Mouse (Mus musculus) midbrain, embryonic 11.5 days (tissue): ENCODE data around the gene Dab1. TPM values are rescaled to one million over a fixed set of nuclear protein-coding genes. Genes with fewer than 3 reads are reported as not detected.

Experiments
- ATAC-seq: fragments of 200-750 bp; cut with Nextera tagmentation; 2 replicates; pipeline ENCODE4 v1.8.0; 2017; ENCODE audit warnings: moderate TSS enrichment, moderate library complexity; ENCODE audit not compliant: low FRiP score
- DNase-seq: peaks from one replicate; pipeline ENCODE4 v3.0.0; 2015; ENCODE audit warnings: low spot score; ENCODE audit errors: missing footprints
- H3K27ac ChIP-seq: fragments of 300-500 bp; sonication (generic); 2 replicates; pipeline ENCODE4 v1.5.1; 2014; ENCODE audit warnings: low read depth, low read length
- H3K27me3 ChIP-seq: fragments of 300-500 bp; sonication (generic); 2 replicates; pipeline ENCODE4 v1.6.1; 2014; ENCODE audit warnings: mild to moderate bottlenecking, low read length, moderate library complexity, mixed read lengths; ENCODE audit not compliant: control insufficient read depth, insufficient read depth
- H3K36me3 ChIP-seq: fragments of 300-500 bp; sonication (generic); 2 replicates; pipeline ENCODE4 v1.6.1; 2014; ENCODE audit warnings: mild to moderate bottlenecking, low read length, moderate library complexity, mixed read lengths; ENCODE audit not compliant: control insufficient read depth, insufficient read depth
- H3K4me1 ChIP-seq: fragments of 300-500 bp; sonication (generic); 2 replicates; pipeline ENCODE4 v1.6.1; 2014; ENCODE audit warnings: low read length; ENCODE audit not compliant: control insufficient read depth, insufficient read depth
- H3K4me2 ChIP-seq: fragments of 300-500 bp; sonication (generic); 2 replicates; pipeline ENCODE4 v1.6.1; 2014; ENCODE audit warnings: mild to moderate bottlenecking, moderate library complexity
- H3K4me3 ChIP-seq: fragments of 300-500 bp; sonication (generic); 2 replicates; pipeline ENCODE4 v1.5.1; 2014; ENCODE audit warnings: low read depth, low read length
- H3K9ac ChIP-seq: fragments of 300-500 bp; sonication (generic); 2 replicates; pipeline ENCODE4 v1.6.1; 2014; ENCODE audit warnings: low read length
- H3K9me3 ChIP-seq: fragments of 300-500 bp; sonication (generic); 2 replicates; pipeline ENCODE4 v1.6.1; 2016; ENCODE audit warnings: low read length; ENCODE audit not compliant: control insufficient read depth
- WGBS: fragments of 180-500 bp; shearing (Covaris S2); extraction: QIAGEN DNeasy Blood & Tissue Kit; methylation state at CpG from one replicate; pipeline ENCODE4 v1.1.7; 2014; 5-methylcytosine and 5-hydroxymethylcytosine counted together
- polyA plus RNA-seq: library from polyadenylated mRNA; unstranded; fragments of >200 nt; fragmentation: Nextera tagmentation; extraction: Ambion mirVana; gene quantifications from 2 replicates; pipeline ENCODE4 v1.2.1, GENCODE M21; 2014

Gene Dab1
- polyA plus RNA-seq, 1 experiment from 2014 or later = 43.2 TPM

GRCm38 (mm10) chr4:104769602-104770001 is 1150.4 kb downstream of the Dab1 start:
- H3K9me3 ChIP-seq = no peaks in the 10 kb centered on the region
- no peak for DNase-seq
- no peak overlapping the region for H3K4me2 ChIP-seq
- 92% methylated on average over 8 of the region's 8 CpGs for whole genome bisulfite sequencing
- no peaks in the 10 kb centered on the region for H3K36me3 ChIP-seq
- H3K27ac ChIP-seq = no peak overlapping the region
- ATAC-seq = no peak
- no peaks in the 10 kb centered on the region for H3K27me3 ChIP-seq
- H3K9ac ChIP-seq = no peak overlapping the region
- H3K4me3 ChIP-seq = no peak overlapping the region
- no peaks in the 10 kb centered on the region for H3K4me1 ChIP-seq

DNA sequence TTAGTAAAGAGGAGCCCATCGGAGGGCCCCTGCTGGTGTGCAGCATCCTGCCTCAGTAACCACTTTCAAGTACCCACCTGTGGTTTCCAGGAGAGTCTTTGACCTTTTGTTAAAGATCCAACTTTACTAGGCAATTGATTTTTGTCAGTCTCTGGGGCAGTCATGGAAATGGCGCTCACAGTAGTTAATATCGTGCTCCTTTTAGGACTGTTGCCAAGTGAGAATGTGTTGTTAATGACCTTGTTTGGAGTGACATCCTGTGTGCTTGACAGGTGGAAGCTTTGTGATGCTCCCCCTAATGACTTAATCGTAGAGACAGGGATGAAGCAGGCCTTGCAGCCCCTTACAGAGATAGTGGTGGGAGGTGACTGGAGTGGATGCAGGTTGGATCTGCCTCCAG is 1151.2 kb downstream of the Dab1 start:
- Histone ChIP-seq H3K4me2 (no peak overlapping the region), H3K9me3 (no peaks in the 10 kb centered on the region), H3K27ac (no peak overlapping the region), H3K27me3 (no peaks in the 10 kb centered on the region), H3K4me3 (no peak overlapping the region), H3K4me1 (no peaks in the 10 kb centered on the region), H3K36me3 (no peaks in the 10 kb centered on the region), H3K9ac (no peak overlapping the region)
- DNase-seq = no peak
- no peak for ATAC-seq
- WGBS = 72% methylated on average over 4 of the region's 4 CpGs

DNA sequence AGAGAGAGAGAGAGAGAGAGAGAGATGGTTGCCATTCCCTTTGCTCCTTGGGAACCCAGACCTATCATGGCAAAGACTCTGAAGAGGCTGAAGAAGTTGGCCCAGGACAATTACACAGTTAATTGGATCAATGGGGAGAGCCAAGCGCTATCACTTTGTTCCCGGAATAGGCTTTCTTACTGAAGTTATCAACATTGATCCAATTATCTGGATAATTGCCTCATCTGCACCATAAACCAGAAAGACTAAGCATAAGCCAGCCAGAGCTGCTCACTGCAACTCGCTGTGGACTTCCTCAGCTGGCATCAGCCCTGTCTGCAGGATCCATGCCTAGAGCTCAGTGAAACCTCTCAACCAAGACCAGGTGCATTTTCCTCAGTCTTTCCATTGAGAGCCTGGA is 1156.4 kb downstream of the Dab1 start:
- peak; percentile 44 for DNase-seq
- Histone ChIP-seq H3K36me3 (no peaks in the 10 kb centered on the region), H3K9ac (no peak overlapping the region), H3K4me1 (no peaks in the 10 kb centered on the region), H3K27me3 (no peaks in the 10 kb centered on the region), H3K27ac (no peak overlapping the region), H3K4me2 (no peak overlapping the region), H3K4me3 (no peak overlapping the region), H3K9me3 (no peaks in the 10 kb centered on the region)
- 42% methylated on average over 3 of the region's 3 CpGs for WGBS
- ATAC-seq = no peak

DNA sequence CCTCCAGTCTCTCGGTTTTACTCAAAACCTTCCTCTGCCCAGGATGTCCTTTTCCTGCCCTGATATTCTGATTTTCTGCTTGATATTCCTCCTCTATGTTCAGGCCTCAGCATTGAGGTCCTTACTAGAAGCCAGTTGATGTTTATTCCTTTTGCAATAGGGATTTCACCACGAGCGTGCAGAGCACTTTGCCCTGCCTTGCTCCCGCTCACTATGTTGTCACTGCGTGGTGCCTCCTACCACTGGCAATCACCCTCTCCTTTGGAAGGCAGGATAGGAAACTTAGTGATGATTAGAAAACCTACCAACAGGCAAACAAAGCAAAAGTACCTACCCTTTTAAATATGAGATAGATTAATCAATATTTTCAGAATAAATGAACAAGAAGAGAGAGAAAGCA is 1160.3 kb downstream of the Dab1 start:
- no peaks in the 10 kb centered on the region for H3K27me3 ChIP-seq
- H3K27ac ChIP-seq = no peak overlapping the region
- H3K9ac ChIP-seq = no peak overlapping the region
- H3K4me2 ChIP-seq = no peak overlapping the region
- H3K4me3 ChIP-seq = no peak overlapping the region
- no peaks in the 10 kb centered on the region for H3K4me1 ChIP-seq
- WGBS = 88% methylated on average over 5 of the region's 5 CpGs
- ATAC-seq (no peak), DNase-seq (peak; percentile 45)
- H3K9me3 ChIP-seq = no peaks in the 10 kb centered on the region
- H3K36me3 ChIP-seq = no peaks in the 10 kb centered on the region

DNA sequence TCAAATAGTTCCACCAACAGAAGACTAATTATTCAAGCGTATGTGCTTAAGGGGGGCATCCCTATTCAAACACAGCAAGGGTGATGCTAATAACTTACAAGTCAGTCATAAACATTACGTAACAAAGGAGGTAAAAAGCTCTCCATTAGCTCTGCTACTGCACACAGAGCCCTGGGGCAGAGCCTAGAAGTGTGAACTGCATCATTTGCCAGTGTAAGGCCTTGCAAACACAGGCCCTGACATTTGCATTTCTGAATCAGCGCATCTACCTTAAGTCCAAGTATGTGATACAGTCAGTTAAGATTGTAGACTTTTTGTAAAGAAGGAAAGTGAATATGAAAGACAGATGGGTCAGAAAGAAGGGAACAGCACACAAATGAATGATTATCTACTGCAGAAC is 1162.3 kb downstream of the Dab1 start:
- WGBS = 87% methylated on average over 3 of the region's 3 CpGs
- H3K4me3 ChIP-seq = no peak overlapping the region
- no peak overlapping the region for H3K27ac ChIP-seq
- ATAC-seq (no peak), DNase-seq (peak; percentile 80)
- no peaks in the 10 kb centered on the region for H3K4me1 ChIP-seq
- no peak overlapping the region for H3K4me2 ChIP-seq
- H3K36me3 ChIP-seq = no peaks in the 10 kb centered on the region
- H3K27me3 ChIP-seq = no peaks in the 10 kb centered on the region
- no peaks in the 10 kb centered on the region for H3K9me3 ChIP-seq
- no peak overlapping the region for H3K9ac ChIP-seq

GRCm38 (mm10) chr4:104782346-104782745 is 1163.2 kb downstream of the Dab1 start:
- DNase-seq (no peak), ATAC-seq (no peak)
- Histone ChIP-seq H3K4me2 (no peak overlapping the region), H3K36me3 (no peaks in the 10 kb centered on the region), H3K27ac (no peak overlapping the region), H3K4me3 (no peak overlapping the region), H3K4me1 (no peaks in the 10 kb centered on the region), H3K9me3 (no peaks in the 10 kb centered on the region), H3K9ac (no peak overlapping the region), H3K27me3 (no peaks in the 10 kb centered on the region)
- WGBS = 89% methylated on average over 4 of the region's 4 CpGs

GRCm38 (mm10) chr4:104792111-104792510 is 1173.0 kb downstream of the Dab1 start:
- DNase-seq (no peak), ATAC-seq (no peak)
- Histone ChIP-seq H3K27ac (no peak overlapping the region), H3K36me3 (no peaks in the 10 kb centered on the region), H3K27me3 (no peaks in the 10 kb centered on the region), H3K4me2 (no peak overlapping the region), H3K4me1 (no peaks in the 10 kb centered on the region), H3K4me3 (no peak overlapping the region), H3K9ac (no peak overlapping the region), H3K9me3 (no peaks in the 10 kb centered on the region)
- 77% methylated on average over 4 of the region's 4 CpGs for WGBS
